Mouse (Mus musculus): ENCODE measurements at regions not wholly inside any gene's neighbourhood (a gene's known extent, or its start where the extent isn't known, plus 50 kb on each side); places are given as distances from the start of the nearest gene placed in this dataset.

- no peak for DNase-seq (ENCODE audit: low read depth, low spot score)
These were observed 52.4 kb upstream of the Olfr291 start for GRCm38 (mm10) chr7:84800966-84801365.

- peak; percentile 10 for DNase-seq (ENCODE audit: low read depth, low spot score)
These were observed 58.7 kb upstream of the Olfr291 start for GRCm38 (mm10) chr7:84794655-84795054.

GRCm38 (mm10) chr7:84779276-84779825 lies 74.0 kb upstream of the Olfr291 start:
- DNase-seq (ENCODE audit: low read depth, low spot score) = peak; percentile 95

GRCm38 (mm10) chr7:84777696-84778095 lies 75.7 kb upstream of the Olfr291 start:
- DNase-seq (ENCODE audit: low read depth, low spot score) = no peak

- DNase-seq (ENCODE audit: low read depth, low spot score) = no peak
These were observed 66.5 kb upstream of the Zfand6 start for GRCm38 (mm10) chr7:84756261-84756660.

GRCm38 (mm10) chr7:84753361-84753760 lies 63.6 kb upstream of the Zfand6 start:
- no peak for DNase-seq (ENCODE audit: low read depth, low spot score)

- peak; percentile 72 for DNase-seq (ENCODE audit: low read depth, low spot score)
These were observed 59.9 kb upstream of the Zfand6 start for GRCm38 (mm10) chr7:84749434-84750301.

- DNase-seq (ENCODE audit: low read depth, low spot score) = no peak
These were observed 58.1 kb upstream of the Zfand6 start for GRCm38 (mm10) chr7:84747847-84748246.

GRCm38 (mm10) chr7:84744321-84745070 lies 54.7 kb upstream of the Zfand6 start:
- no peak for DNase-seq (ENCODE audit: low read depth, low spot score)

GRCm38 (mm10) chr7:84739965-84740390 lies 50.2 kb upstream of the Zfand6 start:
- no peak for DNase-seq (ENCODE audit: low read depth, low spot score)
